Mouse (Mus musculus): ENCODE data around the gene Rap1gap2. TPM values are rescaled to one million over a fixed set of nuclear protein-coding genes. Genes with fewer than 3 reads are reported as not detected.

Gene Rap1gap2
- polyA plus RNA-seq, 1 experiment: 0.81 TPM

- TF ChIP-seq FLI1 (IDR thresholded peaks at IDR 0.05; ENCODE audit: low read length) (no peak), GATA1 (IDR thresholded peaks at IDR 0.05; ENCODE audit: borderline replicate concordance, low read length) (no peak)
- peaks cover 39% of the 10 kb centered on the region for H3K4me1 ChIP-seq
- H3K36me3 ChIP-seq (replicated peaks; ENCODE audit: low read length): no peaks in the 10 kb centered on the region
- no peak overlapping the region for H3K4me3 ChIP-seq (replicated peaks)
- H3K9me3 ChIP-seq: peaks cover 27% of the 10 kb centered on the region
- H3K27me3 ChIP-seq (replicated peaks): peaks cover 39% of the 10 kb centered on the region
Observed at GRCm38 (mm10) chr11:74623693-74624092, 13.0 kb upstream of the Rap1gap2 start.

DNA sequence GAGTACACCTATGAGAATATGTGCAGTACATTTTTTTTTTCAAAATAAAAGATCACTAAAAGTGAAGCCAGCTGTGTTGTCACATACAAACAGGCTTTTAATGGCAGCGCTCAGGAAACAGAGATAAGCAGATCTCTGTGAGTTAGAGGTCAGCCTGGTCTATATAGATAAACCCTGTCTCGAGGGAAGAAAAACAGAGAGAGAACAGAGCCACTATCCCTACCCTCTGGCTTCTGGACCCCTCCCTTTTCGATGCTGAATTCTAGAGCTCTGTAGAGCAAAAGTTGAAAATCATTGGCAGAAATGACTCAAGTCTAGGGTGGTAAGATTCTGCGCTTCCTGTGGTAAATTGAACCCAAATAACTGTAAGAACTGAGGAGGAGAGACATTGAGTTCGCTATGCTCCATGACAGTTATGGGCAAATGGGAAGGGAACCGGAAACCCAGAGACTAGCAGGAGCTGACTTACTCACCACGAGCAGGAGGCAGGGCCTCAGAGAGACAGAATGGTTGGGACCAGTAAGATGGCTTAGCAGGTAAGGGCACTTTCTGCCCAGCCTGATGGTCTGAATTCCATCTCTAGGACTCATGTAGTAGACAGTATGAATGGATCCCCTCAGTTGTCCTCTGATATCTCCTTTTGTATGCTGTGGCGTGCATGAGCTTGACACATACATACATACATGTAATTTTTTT lies 11.4 kb upstream of the Rap1gap2 start:
- Histone ChIP-seq H3K27me3 (replicated peaks) (peaks cover 48% of the 10 kb centered on the region), H3K36me3 (replicated peaks; ENCODE audit: low read length) (no peaks in the 10 kb centered on the region), H3K4me3 (replicated peaks) (no peak overlapping the region), H3K4me1 (peaks cover 39% of the 10 kb centered on the region), H3K9me3 (peaks cover 27% of the 10 kb centered on the region)
- no peak for TF ChIP-seq FLI1 (IDR thresholded peaks at IDR 0.05; ENCODE audit: low read length)
- no peak for TF ChIP-seq GATA1 (IDR thresholded peaks at IDR 0.05; ENCODE audit: borderline replicate concordance, low read length)

GRCm38 (mm10) chr11:74619956-74620300 lies 9.2 kb upstream of the Rap1gap2 start:
- TF ChIP-seq GATA1 (IDR thresholded peaks at IDR 0.05; ENCODE audit: borderline replicate concordance, low read length) (no peak), FLI1 (IDR thresholded peaks at IDR 0.05; ENCODE audit: low read length) (no peak)
- Histone ChIP-seq H3K9me3 (peaks cover 19% of the 10 kb centered on the region), H3K4me3 (replicated peaks) (peak overlapping the region; percentile 67), H3K4me1 (peaks cover 33% of the 10 kb centered on the region), H3K27me3 (replicated peaks) (peaks cover 65% of the 10 kb centered on the region), H3K36me3 (replicated peaks; ENCODE audit: low read length) (no peaks in the 10 kb centered on the region)

- H3K9me3 ChIP-seq: peaks cover 17% of the 10 kb centered on the region
- TF ChIP-seq FLI1 (IDR thresholded peaks at IDR 0.05; ENCODE audit: low read length) (no peak), GATA1 (IDR thresholded peaks at IDR 0.05; ENCODE audit: borderline replicate concordance, low read length) (no peak)
- no peaks in the 10 kb centered on the region for H3K36me3 ChIP-seq (replicated peaks; ENCODE audit: low read length)
- peaks cover 29% of the 10 kb centered on the region for H3K4me1 ChIP-seq
- H3K4me3 ChIP-seq (replicated peaks): peak within 1 kb of the TSS; percentile 71
- H3K27me3 ChIP-seq (replicated peaks): peaks cover 67% of the 10 kb centered on the region
Observed at GRCm38 (mm10) chr11:74619201-74619955, 8.7 kb upstream of the Rap1gap2 start, which contains the start of gene Ccdc92b. TSS of gene Ccdc92b (plus strand) at chr11:74619605.

DNA sequence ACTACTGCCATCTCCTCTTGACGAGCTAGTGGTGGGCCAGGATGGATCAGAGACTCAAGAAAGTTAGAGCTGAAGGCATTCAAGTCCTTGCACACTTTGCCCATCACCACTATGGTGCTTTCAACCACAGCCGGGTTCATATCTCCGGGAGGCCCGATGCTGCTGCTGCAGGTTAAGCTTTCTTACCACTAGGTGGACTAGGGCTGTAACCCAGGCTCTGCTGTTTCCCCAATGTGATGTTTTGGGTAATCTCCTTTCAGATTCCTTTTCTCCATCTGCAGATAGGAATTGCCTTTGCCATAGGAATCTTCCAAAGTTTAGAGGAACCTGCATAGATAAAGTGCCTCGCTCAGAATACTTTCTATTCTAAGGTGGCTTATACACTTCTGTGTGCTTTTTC lies 4.9 kb upstream of the Rap1gap2 start:
- peaks cover 18% of the 10 kb centered on the region for H3K4me1 ChIP-seq
- no peak for TF ChIP-seq FLI1 (IDR thresholded peaks at IDR 0.05; ENCODE audit: low read length)
- TF ChIP-seq GATA1 (IDR thresholded peaks at IDR 0.05; ENCODE audit: borderline replicate concordance, low read length): no peak
- H3K4me3 ChIP-seq (replicated peaks): no peak overlapping the region
- peaks cover 8% of the 10 kb centered on the region; the same call in 1 of the 2 replicates for H3K9me3 ChIP-seq
- H3K27me3 ChIP-seq (replicated peaks): peaks cover 73% of the 10 kb centered on the region
- H3K36me3 ChIP-seq (replicated peaks; ENCODE audit: low read length): no peaks in the 10 kb centered on the region

DNA sequence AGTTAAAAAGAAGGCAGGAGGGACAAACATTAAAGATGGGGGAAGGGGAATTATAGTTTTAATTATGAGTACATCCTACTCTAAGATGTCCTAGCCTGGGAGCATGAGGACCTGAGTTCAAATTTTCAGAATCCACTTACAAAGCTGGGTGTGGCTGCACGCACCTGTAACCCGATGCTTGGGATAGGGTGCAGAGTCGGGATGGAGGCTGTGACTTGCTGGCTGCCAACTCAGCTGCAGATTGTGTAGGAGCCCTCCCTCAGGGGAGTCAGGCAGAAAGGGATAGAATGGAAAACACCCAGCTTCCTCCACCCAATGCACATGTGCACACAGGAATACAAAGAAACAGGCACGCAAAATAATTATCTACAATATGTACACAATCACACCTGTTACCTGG lies 2.7 kb upstream of the Rap1gap2 start:
- Histone ChIP-seq H3K4me1 (peaks cover 12% of the 10 kb centered on the region), H3K27me3 (replicated peaks) (peaks cover 72% of the 10 kb centered on the region), H3K9me3 (peaks cover 14% of the 10 kb centered on the region), H3K4me3 (replicated peaks) (no peak overlapping the region), H3K36me3 (replicated peaks; ENCODE audit: low read length) (no peaks in the 10 kb centered on the region)
- TF ChIP-seq GATA1 (IDR thresholded peaks at IDR 0.05; ENCODE audit: borderline replicate concordance, low read length): no peak
- no peak for TF ChIP-seq FLI1 (IDR thresholded peaks at IDR 0.05; ENCODE audit: low read length)

GRCm38 (mm10) chr11:74611437-74611836 lies 722 bp upstream of the Rap1gap2 start:
- Histone ChIP-seq H3K4me3 (replicated peaks) (no peak overlapping the region), H3K4me1 (peaks cover 12% of the 10 kb centered on the region), H3K36me3 (replicated peaks; ENCODE audit: low read length) (no peaks in the 10 kb centered on the region), H3K9me3 (peaks cover 14% of the 10 kb centered on the region), H3K27me3 (replicated peaks) (peaks cover 70% of the 10 kb centered on the region)
- TF ChIP-seq FLI1 (IDR thresholded peaks at IDR 0.05; ENCODE audit: low read length): no peak
- no peak for TF ChIP-seq GATA1 (IDR thresholded peaks at IDR 0.05; ENCODE audit: borderline replicate concordance, low read length)

GRCm38 (mm10) chr11:74610068-74610467 lies 647 bp downstream of the Rap1gap2 start:
- no peak for TF ChIP-seq FLI1 (IDR thresholded peaks at IDR 0.05; ENCODE audit: low read length)
- TF ChIP-seq GATA1 (IDR thresholded peaks at IDR 0.05; ENCODE audit: borderline replicate concordance, low read length): no peak
- Histone ChIP-seq H3K9me3 (peaks cover 14% of the 10 kb centered on the region), H3K27me3 (replicated peaks) (peaks cover 66% of the 10 kb centered on the region), H3K4me1 (peaks cover 12% of the 10 kb centered on the region), H3K4me3 (replicated peaks) (no peak overlapping the region), H3K36me3 (replicated peaks; ENCODE audit: low read length) (no peaks in the 10 kb centered on the region)

DNA sequence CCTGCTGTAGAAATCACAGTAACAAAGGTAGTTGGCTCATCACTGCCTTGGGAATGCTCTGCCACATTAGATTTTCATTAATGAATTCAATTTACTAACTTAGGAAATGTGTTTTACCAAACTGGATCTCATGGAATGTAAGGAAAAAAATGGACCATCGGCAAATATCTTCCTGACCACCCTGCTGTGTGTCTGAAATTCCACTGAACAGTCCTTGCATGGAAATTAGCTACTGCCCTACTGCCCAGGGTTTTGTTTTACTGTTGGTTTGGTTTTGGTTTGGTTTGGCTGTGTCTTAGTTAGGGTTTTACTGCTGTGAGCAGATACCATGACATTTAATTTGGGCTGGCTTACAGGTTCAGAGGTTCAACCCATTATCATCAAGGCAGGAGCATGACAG lies 8.4 kb downstream of the Rap1gap2 start:
- Histone ChIP-seq H3K4me1 (no peaks in the 10 kb centered on the region), H3K4me3 (replicated peaks) (no peak overlapping the region), H3K27me3 (replicated peaks) (peaks cover 51% of the 10 kb centered on the region), H3K36me3 (replicated peaks; ENCODE audit: low read length) (no peaks in the 10 kb centered on the region), H3K9me3 (peaks cover 19% of the 10 kb centered on the region)
- TF ChIP-seq GATA1 (IDR thresholded peaks at IDR 0.05; ENCODE audit: borderline replicate concordance, low read length) (no peak), FLI1 (IDR thresholded peaks at IDR 0.05; ENCODE audit: low read length) (no peak)

GRCm38 (mm10) chr11:74597990-74598337 lies 12.8 kb downstream of the Rap1gap2 start:
- H3K4me3 ChIP-seq (replicated peaks): no peak overlapping the region
- peaks cover 19% of the 10 kb centered on the region for H3K9me3 ChIP-seq
- no peak for TF ChIP-seq FLI1 (IDR thresholded peaks at IDR 0.05; ENCODE audit: low read length)
- TF ChIP-seq GATA1 (IDR thresholded peaks at IDR 0.05; ENCODE audit: borderline replicate concordance, low read length): no peak
- no peaks in the 10 kb centered on the region for H3K36me3 ChIP-seq (replicated peaks; ENCODE audit: low read length)
- H3K4me1 ChIP-seq: no peaks in the 10 kb centered on the region
- peaks cover 53% of the 10 kb centered on the region for H3K27me3 ChIP-seq (replicated peaks)
